Mouse (Mus musculus): ENCODE data around the gene Ltbp3. TPM values are rescaled to one million over a fixed set of nuclear protein-coding genes. Genes with fewer than 3 reads are reported as not detected.

The Ltbp3 gene
- polyA plus RNA-seq, 1 experiment from 2014 or later: 9.6 TPM

DNA sequence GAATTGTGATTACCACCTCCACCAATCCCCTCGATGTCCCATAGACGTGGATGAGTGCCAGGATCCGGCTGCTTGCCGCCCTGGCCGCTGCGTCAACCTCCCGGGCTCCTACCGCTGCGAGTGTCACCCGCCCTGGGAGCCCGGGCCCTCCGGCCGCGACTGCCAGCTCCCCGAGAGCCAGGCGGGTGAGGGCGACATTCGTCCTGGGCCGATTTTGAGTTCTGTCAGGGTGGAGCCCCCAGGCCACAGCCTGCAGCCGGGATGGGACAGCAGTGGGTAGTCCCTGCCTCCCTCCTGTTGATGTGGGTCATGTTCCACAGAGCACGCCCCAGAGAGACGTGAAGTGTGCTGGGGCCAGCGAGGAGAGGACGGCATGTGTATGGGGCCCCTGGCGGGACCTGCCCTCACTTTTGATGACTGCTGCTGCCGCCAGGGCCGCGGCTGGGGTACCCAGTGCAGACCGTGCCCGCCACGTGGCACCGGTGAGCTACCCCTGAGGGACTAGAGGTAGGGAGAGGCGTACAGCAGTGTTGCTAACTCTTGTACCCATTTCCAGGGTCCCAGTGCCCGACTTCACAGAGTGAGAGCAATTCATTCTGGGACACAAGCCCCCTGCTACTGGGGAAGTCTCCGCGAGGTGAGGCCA, 16.4 kb downstream of the Ltbp3 start:
- Histone ChIP-seq H3K4me2 (ENCODE audit: low read length) (peak overlapping the region; percentile 22), H3K4me3 (ENCODE audit: low read depth, low read length) (no peak overlapping the region), H3K9ac (ENCODE audit: low read depth, low read length) (peak overlapping the region; percentile 42; the same call in 1 of the 2 replicates), H3K36me3 (ENCODE audit: control insufficient read depth, insufficient read depth, low read length) (peaks cover 24% of the 10 kb centered on the region), H3K27ac (ENCODE audit: low read length) (no peak overlapping the region), H3K27me3 (ENCODE audit: control insufficient read depth, insufficient read depth, low read depth, low read length) (peaks cover 29% of the 10 kb centered on the region), H3K9me3 (replicated peaks; ENCODE audit: control insufficient read depth, low read length, poor library complexity, severe bottlenecking) (no peaks in the 10 kb centered on the region), H3K4me1 (ENCODE audit: control insufficient read depth, insufficient read depth, low read length) (peaks cover 6% of the 10 kb centered on the region; the same call in 1 of the 2 replicates)
- ATAC-seq: no peak; the same call in 1 of the 2 replicates
- 14% methylated on average over 35 of the region's 36 CpGs for WGBS

GRCm38 (mm10) chr19:5758878-5759403, 18.2 kb downstream of the Ltbp3 start:
- no peak overlapping the region for H3K4me3 ChIP-seq (ENCODE audit: low read depth, low read length)
- peaks cover 6% of the 10 kb centered on the region; the same call in 1 of the 2 replicates for H3K4me1 ChIP-seq (ENCODE audit: control insufficient read depth, insufficient read depth, low read length)
- no peak overlapping the region for H3K4me2 ChIP-seq (ENCODE audit: low read length)
- H3K9ac ChIP-seq (ENCODE audit: low read depth, low read length): no peak overlapping the region
- peaks cover 24% of the 10 kb centered on the region for H3K36me3 ChIP-seq (ENCODE audit: control insufficient read depth, insufficient read depth, low read length)
- peaks cover 17% of the 10 kb centered on the region for H3K27me3 ChIP-seq (ENCODE audit: control insufficient read depth, insufficient read depth, low read depth, low read length)
- no peak overlapping the region for H3K27ac ChIP-seq (ENCODE audit: low read length)
- no peak for ATAC-seq
- H3K9me3 ChIP-seq (replicated peaks; ENCODE audit: control insufficient read depth, low read length, poor library complexity, severe bottlenecking): no peaks in the 10 kb centered on the region
- WGBS: 85% methylated on average over 14 of the region's 14 CpGs

DNA sequence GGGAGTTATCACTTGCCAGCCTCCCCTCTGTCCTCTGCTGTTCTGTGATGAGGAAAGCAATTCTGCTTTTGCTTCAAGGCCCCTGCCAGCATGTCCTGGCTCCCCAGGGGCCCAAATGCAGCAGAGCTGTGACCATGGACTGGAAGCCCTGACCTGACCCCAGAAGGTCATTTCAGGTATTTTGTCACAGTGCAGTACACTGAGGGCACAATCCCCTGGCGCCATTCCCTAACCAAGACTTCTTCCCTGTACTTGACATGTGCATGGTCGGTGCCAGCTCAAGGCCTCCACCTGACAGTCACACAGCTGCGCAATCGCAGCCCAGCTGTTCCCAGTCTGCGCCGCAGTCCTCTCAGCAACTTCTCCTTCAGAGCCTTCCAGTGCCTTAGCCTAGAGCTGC, 22.5 kb downstream of the Ltbp3 start:
- H3K4me2 ChIP-seq (ENCODE audit: low read length): no peak overlapping the region
- H3K4me1 ChIP-seq (ENCODE audit: control insufficient read depth, insufficient read depth, low read length): no peaks in the 10 kb centered on the region
- ATAC-seq: no peak
- no peaks in the 10 kb centered on the region for H3K9me3 ChIP-seq (replicated peaks; ENCODE audit: control insufficient read depth, low read length, poor library complexity, severe bottlenecking)
- no peak overlapping the region for H3K9ac ChIP-seq (ENCODE audit: low read depth, low read length)
- no peak overlapping the region for H3K4me3 ChIP-seq (ENCODE audit: low read depth, low read length)
- no peaks in the 10 kb centered on the region; the same call in 1 of the 2 replicates for H3K27me3 ChIP-seq (ENCODE audit: control insufficient read depth, insufficient read depth, low read depth, low read length)
- 98% methylated on average over 6 of the region's 6 CpGs for WGBS
- H3K27ac ChIP-seq (ENCODE audit: low read length): no peak overlapping the region
- peaks cover 40% of the 10 kb centered on the region for H3K36me3 ChIP-seq (ENCODE audit: control insufficient read depth, insufficient read depth, low read length)

GRCm38 (mm10) chr19:5767271-5767670, 26.6 kb downstream of the Ltbp3 start:
- no peak overlapping the region for H3K4me2 ChIP-seq (ENCODE audit: low read length)
- no peaks in the 10 kb centered on the region for H3K27me3 ChIP-seq (ENCODE audit: control insufficient read depth, insufficient read depth, low read depth, low read length)
- peaks cover 18% of the 10 kb centered on the region for H3K4me1 ChIP-seq (ENCODE audit: control insufficient read depth, insufficient read depth, low read length)
- H3K9ac ChIP-seq (ENCODE audit: low read depth, low read length): no peak overlapping the region
- 0 out of 2 replicates have a peak, but pooled peaks cover 2% of the 10 kb centered on the region for H3K9me3 ChIP-seq (replicated peaks; ENCODE audit: control insufficient read depth, low read length, poor library complexity, severe bottlenecking)
- peaks cover 17% of the 10 kb centered on the region for H3K36me3 ChIP-seq (ENCODE audit: control insufficient read depth, insufficient read depth, low read length)
- ATAC-seq: no peak
- H3K4me3 ChIP-seq (ENCODE audit: low read depth, low read length): no peak overlapping the region
- WGBS: 93% methylated on average over 4 of the region's 4 CpGs
- H3K27ac ChIP-seq (ENCODE audit: low read length): no peak overlapping the region

- Histone ChIP-seq H3K36me3 (ENCODE audit: control insufficient read depth, insufficient read depth, low read length) (peaks cover 8% of the 10 kb centered on the region), H3K27me3 (ENCODE audit: control insufficient read depth, insufficient read depth, low read depth, low read length) (no peaks in the 10 kb centered on the region), H3K4me2 (ENCODE audit: low read length) (peak overlapping the region; percentile 56), H3K9ac (ENCODE audit: low read depth, low read length) (peak overlapping the region; percentile 72), H3K9me3 (replicated peaks; ENCODE audit: control insufficient read depth, low read length, poor library complexity, severe bottlenecking) (0 out of 2 replicates have a peak, but pooled peaks cover 2% of the 10 kb centered on the region), H3K4me1 (ENCODE audit: control insufficient read depth, insufficient read depth, low read length) (peaks cover 18% of the 10 kb centered on the region), H3K27ac (ENCODE audit: low read length) (peak overlapping the region; percentile 74; the same call in 1 of the 2 replicates), H3K4me3 (ENCODE audit: low read depth, low read length) (peak overlapping the region; percentile 53)
- 47% methylated on average over 9 of the region's 9 CpGs for WGBS
- ATAC-seq: no peak
Measured at GRCm38 (mm10) chr19:5770311-5770710, 29.6 kb downstream of the Ltbp3 start.

DNA sequence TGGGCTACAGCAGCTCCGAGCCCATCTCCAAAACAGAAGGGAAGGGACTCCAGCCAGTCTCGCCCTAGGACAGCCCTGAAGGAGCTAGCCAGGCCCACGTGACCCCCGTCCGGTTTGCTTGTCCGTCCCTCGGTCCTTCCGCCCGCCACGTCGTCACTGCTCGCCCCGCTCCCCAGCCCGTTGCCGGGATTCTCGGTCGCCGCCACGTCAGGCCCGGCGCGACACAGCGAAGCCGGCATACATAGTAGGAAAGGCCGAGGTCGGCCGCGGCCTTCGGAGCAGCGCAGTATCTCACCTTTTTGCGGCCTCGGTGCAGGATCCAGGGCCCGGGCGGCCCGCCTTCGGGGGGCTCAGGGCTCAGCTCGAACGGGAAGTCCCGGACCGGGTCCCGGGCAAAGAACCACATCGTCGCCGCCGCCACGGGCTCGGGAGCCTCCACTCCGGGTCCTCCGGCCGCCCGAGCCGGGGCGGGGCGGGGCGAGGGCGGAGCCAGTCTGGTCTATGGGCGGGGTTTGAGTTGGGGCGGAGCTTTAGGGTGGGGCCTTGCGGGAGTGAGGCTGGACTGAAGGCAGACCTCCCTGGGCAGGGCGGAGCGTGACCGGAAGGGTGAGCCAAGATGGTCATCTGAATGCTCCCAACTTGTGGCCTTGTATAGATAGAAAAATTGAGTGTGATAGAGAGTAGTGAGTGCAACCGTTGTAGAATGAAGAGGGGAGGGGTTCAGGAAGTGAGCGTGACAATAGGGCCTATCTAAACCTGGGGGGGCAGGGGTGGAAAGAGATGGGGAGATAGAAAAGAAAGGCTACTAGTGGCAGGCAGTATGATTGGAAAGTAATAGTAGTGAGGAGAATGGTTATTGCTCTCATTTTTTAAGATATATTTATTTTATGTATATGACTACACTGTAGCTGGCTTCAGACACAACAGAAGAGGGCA, 30.5 kb downstream of the Ltbp3 start, which contains the start of gene Scyl1:
Gene Scyl1, minus strand, starts transcription at position 495 of the 936 bp plus-strand sequence.
- Histone ChIP-seq H3K4me3 (ENCODE audit: low read depth, low read length) (peak within 1 kb of the TSS; percentile 53), H3K4me2 (ENCODE audit: low read length) (peak within 1 kb of the TSS; percentile 56), H3K27ac (ENCODE audit: low read length) (peak within 1 kb of the TSS; percentile 74), H3K4me1 (ENCODE audit: control insufficient read depth, insufficient read depth, low read length) (peaks cover 18% of the 10 kb centered on the region), H3K9me3 (replicated peaks; ENCODE audit: control insufficient read depth, low read length, poor library complexity, severe bottlenecking) (0 out of 2 replicates have a peak, but pooled peaks cover 2% of the 10 kb centered on the region), H3K27me3 (ENCODE audit: control insufficient read depth, insufficient read depth, low read depth, low read length) (no peaks in the 10 kb centered on the region), H3K9ac (ENCODE audit: low read depth, low read length) (peak within 1 kb of the TSS; percentile 72), H3K36me3 (ENCODE audit: control insufficient read depth, insufficient read depth, low read length) (peaks cover 4% of the 10 kb centered on the region)
- peak; percentile 96 for ATAC-seq
- WGBS: under 1% methylated on average over 63 of the region's 64 CpGs

DNA sequence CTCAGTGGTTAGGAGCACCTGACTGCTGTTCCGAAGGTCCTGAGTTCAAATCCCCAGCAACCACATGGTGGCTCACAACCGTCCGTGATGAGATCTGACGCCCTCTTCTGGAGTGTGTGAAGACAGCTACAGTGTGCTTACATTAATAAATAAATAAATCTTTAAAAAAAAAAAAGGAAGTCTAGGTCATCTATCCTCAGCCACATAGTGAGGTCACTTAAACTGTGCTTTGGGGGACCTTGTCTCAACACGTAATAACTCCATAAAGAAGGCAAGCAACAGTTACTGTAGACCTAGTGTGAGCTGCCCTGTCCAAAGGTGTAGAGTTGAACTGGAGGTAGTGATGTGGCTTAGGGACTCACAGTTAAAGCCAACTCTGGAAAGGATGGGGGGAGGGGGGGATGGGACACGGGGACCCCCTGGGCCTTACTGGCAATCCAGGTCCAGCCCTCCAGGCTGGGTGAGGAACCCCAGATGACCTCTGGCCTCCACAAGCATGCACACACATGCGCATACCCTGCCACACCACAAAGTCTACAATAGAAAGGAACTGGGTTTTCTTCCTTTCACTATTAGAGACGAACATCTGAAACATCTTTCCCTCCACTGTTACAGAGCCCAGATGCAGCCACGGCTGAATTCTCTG, 36.8 kb downstream of the Ltbp3 start:
- no peaks in the 10 kb centered on the region for H3K36me3 ChIP-seq (ENCODE audit: control insufficient read depth, insufficient read depth, low read length)
- no peaks in the 10 kb centered on the region for H3K9me3 ChIP-seq (replicated peaks; ENCODE audit: control insufficient read depth, low read length, poor library complexity, severe bottlenecking)
- 83% methylated on average over 9 of the region's 9 CpGs for WGBS
- no peak overlapping the region for H3K27ac ChIP-seq (ENCODE audit: low read length)
- no peak overlapping the region for H3K4me3 ChIP-seq (ENCODE audit: low read depth, low read length)
- H3K27me3 ChIP-seq (ENCODE audit: control insufficient read depth, insufficient read depth, low read depth, low read length): no peaks in the 10 kb centered on the region
- no peak for ATAC-seq
- no peaks in the 10 kb centered on the region for H3K4me1 ChIP-seq (ENCODE audit: control insufficient read depth, insufficient read depth, low read length)
- H3K9ac ChIP-seq (ENCODE audit: low read depth, low read length): no peak overlapping the region
- H3K4me2 ChIP-seq (ENCODE audit: low read length): no peak overlapping the region

GRCm38 (mm10) chr19:5778312-5778711, 37.6 kb downstream of the Ltbp3 start:
- H3K36me3 ChIP-seq (ENCODE audit: control insufficient read depth, insufficient read depth, low read length): no peaks in the 10 kb centered on the region
- H3K9me3 ChIP-seq (replicated peaks; ENCODE audit: control insufficient read depth, low read length, poor library complexity, severe bottlenecking): no peaks in the 10 kb centered on the region
- no peak overlapping the region for H3K4me2 ChIP-seq (ENCODE audit: low read length)
- 39% methylated on average over 8 of the region's 8 CpGs for WGBS
- H3K4me3 ChIP-seq (ENCODE audit: low read depth, low read length): no peak overlapping the region
- no peak overlapping the region for H3K9ac ChIP-seq (ENCODE audit: low read depth, low read length)
- H3K27me3 ChIP-seq (ENCODE audit: control insufficient read depth, insufficient read depth, low read depth, low read length): no peaks in the 10 kb centered on the region
- ATAC-seq: no peak
- no peaks in the 10 kb centered on the region for H3K4me1 ChIP-seq (ENCODE audit: control insufficient read depth, insufficient read depth, low read length)
- no peak overlapping the region for H3K27ac ChIP-seq (ENCODE audit: low read length)

Measured in midbrain, embryonic 16.5 days (tissue).